Mouse (Mus musculus): ENCODE data around the gene Mrpl23.

Mrpl23 gene

GRCm38 (mm10) chr7:142552591-142553416 lies 20.3 kb downstream of the Mrpl23 start:
- DNase-seq (ENCODE audit: low read depth, low spot score): no peak

DNA sequence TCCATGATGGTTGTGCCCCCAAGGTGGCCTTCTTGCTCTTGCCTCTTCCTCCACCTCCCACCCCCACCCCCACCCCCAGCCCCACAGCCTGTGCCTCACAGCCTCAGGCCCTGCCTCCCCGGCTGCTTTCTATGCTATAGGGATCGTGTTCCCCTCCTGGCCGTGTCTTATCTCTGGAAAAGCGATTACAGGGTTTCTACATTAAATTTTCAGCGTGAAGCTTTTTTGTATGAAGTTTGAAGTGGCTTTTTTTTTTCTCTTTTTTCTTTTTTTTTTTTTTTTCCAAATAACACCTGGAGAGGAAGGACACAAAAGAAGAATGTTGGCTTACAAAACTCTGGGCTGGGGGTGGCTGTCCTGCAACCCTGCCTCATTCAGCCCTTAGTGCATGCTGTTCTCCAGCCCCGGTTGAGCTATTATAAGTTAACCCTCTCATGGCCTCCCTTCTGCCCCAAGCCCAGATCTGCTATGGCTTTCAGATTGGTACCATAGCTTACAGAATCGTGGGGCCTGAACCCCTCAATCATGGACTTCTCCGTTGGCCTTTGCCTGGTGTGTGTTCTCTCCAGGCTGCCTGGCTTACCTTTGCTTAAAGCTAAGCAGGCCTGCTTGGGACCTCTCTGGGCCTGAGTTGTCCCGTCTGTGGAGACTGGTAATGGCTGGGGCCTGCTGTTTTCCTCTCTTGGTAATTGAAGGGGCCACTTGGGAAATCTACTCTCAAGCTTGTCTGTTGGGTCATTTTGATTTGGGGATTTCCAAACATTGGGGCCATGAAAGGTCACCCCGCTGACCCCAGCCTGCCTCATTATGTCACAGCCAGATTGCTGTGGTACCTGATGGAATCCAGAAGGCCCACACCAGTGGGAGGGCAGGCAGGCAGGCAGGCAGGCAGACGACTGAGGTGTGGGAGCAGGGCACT lies 21.2 kb downstream of the Mrpl23 start:
- DNase-seq (ENCODE audit: low read depth, low spot score): no peak

GRCm38 (mm10) chr7:142554625-142555024 lies 22.1 kb downstream of the Mrpl23 start:
- DNase-seq (ENCODE audit: low read depth, low spot score): no peak

- no peak for DNase-seq (ENCODE audit: low read depth, low spot score)
Observed at GRCm38 (mm10) chr7:142555366-142556088, 23.0 kb downstream of the Mrpl23 start.

DNA sequence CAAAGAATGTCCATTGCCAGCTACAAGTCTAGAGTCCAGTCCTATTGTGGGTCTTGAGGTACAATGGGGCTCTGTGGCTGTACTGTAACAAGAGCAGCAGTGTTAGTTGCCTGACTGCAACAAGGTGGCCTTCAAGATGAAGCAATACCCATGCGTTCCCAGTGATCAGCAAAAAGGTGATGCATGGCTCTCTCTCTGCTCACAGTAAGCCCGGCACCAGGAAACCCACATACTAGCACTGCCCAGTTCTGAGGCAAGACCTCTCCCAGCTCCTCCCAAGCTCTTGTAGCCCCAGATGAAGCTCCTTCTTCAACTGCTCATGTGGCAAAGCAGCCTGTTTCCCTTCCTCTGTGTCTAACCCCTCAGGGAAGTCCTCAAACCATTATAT lies 23.6 kb downstream of the Mrpl23 start:
- no peak for DNase-seq (ENCODE audit: low read depth, low spot score)

DNA sequence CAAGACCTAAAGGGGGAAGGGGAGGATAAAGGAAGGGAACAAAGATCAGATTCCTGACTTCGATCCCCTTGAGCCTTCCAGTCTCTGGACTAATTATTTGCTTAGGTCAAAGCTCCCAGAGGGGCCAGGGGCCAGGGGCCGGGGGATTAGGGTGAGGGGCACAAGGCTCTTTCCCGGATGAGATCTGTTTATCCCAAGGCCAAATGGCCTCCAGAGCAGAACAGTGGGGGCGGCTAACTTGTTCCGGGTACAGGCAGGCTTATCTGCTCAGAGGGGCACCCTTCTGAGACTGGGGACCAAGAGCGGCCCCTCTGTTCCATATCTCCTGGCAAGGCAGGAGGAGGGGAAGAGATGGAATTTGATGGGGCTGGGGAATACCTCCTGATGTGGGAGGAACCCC lies 25.2 kb downstream of the Mrpl23 start:
- DNase-seq (ENCODE audit: low read depth, low spot score): no peak

- no peak for DNase-seq (ENCODE audit: low read depth, low spot score)
Observed at GRCm38 (mm10) chr7:142558511-142559146, 26.1 kb downstream of the Mrpl23 start.

GRCm38 (mm10) chr7:142559651-142560175 lies 27.2 kb downstream of the Mrpl23 start:
- no peak for DNase-seq (ENCODE audit: low read depth, low spot score)

GRCm38 (mm10) chr7:142560942-142561855 lies 28.7 kb downstream of the Mrpl23 start:
- no peak for DNase-seq (ENCODE audit: low read depth, low spot score)

- DNase-seq (ENCODE audit: low read depth, low spot score): no peak
Observed at GRCm38 (mm10) chr7:142561856-142562404, 29.4 kb downstream of the Mrpl23 start.

DNA sequence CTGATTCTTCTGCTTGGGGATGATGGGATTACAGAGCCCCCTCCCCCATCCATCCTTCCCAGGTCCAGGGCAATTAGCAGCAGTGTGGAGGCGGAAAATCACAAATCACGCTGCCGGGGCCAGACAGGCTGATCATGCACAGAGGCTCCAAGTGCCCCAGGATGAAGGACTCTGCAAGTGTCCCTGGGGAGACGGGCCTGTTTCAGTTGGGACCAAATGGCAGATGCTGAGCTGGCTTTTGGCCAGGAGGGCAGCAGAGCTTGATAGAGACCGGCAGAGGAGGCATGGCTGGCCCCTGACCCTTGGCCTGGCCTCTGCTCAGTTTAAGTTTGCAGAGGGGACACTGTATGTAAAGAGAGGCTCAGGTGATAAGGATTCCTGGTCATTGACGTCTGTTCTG lies 30.7 kb downstream of the Mrpl23 start:
- no peak for DNase-seq (ENCODE audit: low read depth, low spot score)

DNA sequence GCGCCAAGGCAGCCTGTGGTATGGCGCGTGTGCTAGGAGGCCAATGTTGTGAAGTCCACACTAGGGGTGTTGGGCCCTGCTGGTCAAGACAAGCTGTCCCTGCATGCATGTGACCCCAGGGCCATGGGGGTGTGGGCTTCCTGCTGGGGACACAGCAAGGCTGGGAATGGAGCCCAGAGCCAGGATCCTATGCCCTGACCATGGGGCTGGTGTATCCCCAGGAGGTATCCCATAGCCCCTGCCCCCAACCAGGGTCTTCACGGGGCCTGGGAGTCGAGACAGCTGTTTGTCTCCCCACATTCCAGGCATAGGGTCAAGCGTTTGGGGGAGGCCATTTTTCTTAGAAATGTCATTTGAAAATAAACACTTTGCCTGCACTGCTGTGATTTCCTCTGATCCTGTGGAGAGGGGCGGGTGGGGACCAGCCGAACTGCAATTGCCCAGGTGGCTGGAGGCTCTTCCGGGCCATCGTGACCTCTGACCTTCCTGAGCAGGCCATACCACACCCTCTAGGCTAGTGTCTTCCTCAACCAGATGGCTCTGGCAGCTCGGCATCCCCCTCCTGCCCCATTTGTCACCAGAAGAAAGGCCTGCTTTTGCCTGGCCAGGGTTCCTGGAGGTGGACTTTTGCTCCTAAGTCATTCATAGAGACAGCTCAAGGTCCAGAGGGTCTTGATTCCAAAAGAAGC lies 32.6 kb downstream of the Mrpl23 start:
- DNase-seq (ENCODE audit: low read depth, low spot score): no peak

- no peak for DNase-seq (ENCODE audit: low read depth, low spot score)
Observed at GRCm38 (mm10) chr7:142566512-142566911, 34.0 kb downstream of the Mrpl23 start.

DNA sequence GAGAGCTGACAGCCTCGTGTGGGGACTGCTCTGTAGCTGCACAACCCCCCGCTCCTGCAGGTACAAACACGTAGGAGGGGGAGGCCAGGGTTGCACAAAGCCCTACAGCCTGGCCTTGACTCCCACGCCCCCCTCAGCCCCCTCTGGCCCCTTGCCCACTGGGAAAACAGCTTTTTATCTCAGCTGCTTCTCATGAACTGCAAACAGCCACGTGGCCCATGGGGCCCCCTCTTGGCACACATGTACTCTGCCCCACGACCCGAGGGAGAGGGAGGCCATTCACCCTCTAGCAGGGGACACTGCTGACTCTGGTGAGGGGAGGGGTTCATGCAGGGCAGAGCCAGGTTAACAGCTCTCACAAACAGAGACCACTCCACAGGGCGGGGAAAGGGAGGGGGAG lies 36.5 kb downstream of the Mrpl23 start:
- DNase-seq (ENCODE audit: low read depth, low spot score): no peak

DNA sequence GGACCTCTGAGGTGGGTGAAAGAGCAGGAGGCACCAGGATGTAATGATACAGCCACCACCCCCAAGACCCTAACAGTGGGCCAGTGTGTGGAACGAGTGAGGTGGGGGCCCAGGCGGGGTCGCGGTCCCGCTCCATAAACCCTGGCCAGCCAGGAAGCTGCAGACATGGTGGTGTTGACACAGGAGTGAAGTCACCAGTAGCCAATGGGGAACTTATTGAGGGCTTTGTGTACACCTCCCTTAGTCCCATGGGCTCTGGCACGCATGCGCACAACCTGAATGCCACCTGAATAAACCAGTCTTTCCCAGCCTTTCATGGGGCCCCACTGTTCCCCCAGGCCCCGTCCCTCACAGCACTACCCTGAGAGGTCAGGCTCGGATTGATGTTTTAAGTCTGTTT lies 38.1 kb downstream of the Mrpl23 start:
- no peak for DNase-seq (ENCODE audit: low read depth, low spot score)

DNA sequence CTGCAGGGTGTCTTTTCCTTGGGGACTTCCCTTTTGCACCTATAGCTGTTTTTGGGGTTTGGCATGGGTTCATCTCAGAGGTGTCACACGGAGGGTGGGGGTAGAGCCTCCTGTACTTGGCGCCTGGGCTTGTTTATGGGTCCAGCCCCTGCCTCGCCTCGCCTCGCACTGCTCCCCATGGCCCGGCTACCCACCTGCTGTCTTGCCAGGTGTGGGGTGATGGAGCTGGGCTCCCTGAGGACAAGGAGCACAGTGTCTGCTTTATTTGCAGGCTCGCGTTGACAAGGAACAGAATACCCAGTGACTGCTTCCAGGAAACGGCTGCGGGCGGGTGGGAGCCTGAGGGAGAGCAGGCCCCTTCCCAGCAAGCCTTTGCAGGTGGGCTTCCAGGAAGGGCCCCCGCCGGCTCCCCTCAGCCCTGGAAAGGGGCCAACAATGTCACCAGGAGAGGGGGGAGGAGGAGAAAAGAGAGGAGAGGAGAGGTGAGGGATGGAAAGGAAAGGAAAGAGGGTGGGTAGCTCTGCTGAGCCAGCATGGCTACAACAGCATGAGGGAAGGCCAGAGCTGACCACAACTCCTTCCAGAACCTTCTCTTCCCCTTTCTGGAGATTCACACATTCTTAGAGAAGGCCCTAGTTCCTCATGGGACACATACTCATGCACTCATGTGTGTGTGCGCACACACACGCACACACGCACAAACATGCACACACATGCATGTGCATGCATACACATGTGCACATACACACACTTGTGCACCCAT lies 39.2 kb downstream of the Mrpl23 start:
- DNase-seq (ENCODE audit: low read depth, low spot score): no peak

GRCm38 (mm10) chr7:142572343-142572742 lies 39.9 kb downstream of the Mrpl23 start:
- DNase-seq (ENCODE audit: low read depth, low spot score): no peak

DNA sequence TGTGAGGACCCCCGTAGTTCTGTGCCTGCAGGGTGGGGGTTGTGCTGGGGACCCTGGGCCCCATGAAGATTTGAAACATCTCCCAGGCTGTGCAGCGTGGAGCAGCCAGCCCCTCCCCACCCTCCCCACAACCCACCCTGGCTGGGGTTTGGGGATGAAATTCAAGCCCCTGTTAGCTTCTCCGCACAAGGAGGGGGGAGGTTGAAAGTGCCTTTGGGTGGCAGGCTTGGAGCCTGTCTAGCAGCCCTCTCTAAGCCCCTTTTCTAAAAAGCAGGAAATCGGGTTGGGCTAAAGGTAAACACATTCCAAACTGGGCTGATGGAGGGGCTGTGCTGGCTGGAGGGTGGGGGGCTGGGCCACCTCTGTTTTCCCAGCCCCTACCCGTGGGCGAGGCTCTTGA lies 40.5 kb downstream of the Mrpl23 start:
- DNase-seq (ENCODE audit: low read depth, low spot score): no peak

All from A20 (cell line).